Mouse (Mus musculus): Measurements from ENCODE around the gene Gata1. TPM values are rescaled to one million over a fixed set of nuclear protein-coding genes. Genes with fewer than 3 reads are reported as not detected.

The Gata1 gene
- total and polyA plus RNA-seq, 3 experiments: 128 to 496 (median 385) TPM

GRCm38 (mm10) chrX:7963829-7964626, 13.8 kb downstream of the Gata1 start:
- Histone ChIP-seq H3K36me3 (ENCODE audit: control insufficient read depth in 1 of 2, insufficient read depth in 2 of 2, low read length in 2 of 2) (peaks cover 11 to 29% of the 10 kb centered on the region in 2 experiments), H3K27me3 (ENCODE audit: control insufficient read depth in 1 of 2, insufficient read depth in 2 of 2, low read length in 2 of 2) (no peaks in the 10 kb centered on the region), H3K9me3 (replicated peaks; ENCODE audit: insufficient read depth, low read length) (no peaks in the 10 kb centered on the region), H3K79me2 (ENCODE audit: control insufficient read depth, insufficient read depth, low read length, poor library complexity) (peaks cover 47% of the 10 kb centered on the region), H3K9ac (ENCODE audit: control insufficient read depth, low read depth, low read length, poor library complexity, severe bottlenecking) (peak overlapping the region; percentile 84), H3K4me1 (ENCODE audit: control insufficient read depth in 1 of 2, insufficient read depth in 2 of 2, low read length in 2 of 2) (peaks cover 4 to 28% of the 10 kb centered on the region in 2 experiments), H3K4me3 (ENCODE audit: control insufficient read depth in 1 of 2, insufficient read depth in 1 of 2, low read depth in 2 of 2, low read length in 2 of 2) (peak overlapping the region; percentile 66 to 97), H3K27ac (ENCODE audit: control insufficient read depth, low read depth, low read length) (peak overlapping the region; percentile 96)
- TF ChIP-seq UBTF (IDR thresholded peaks at IDR 0.05; ENCODE audit: borderline replicate concordance, insufficient read depth, low read depth, low read length): peak; percentile 71; the same call in 1 of the 2 replicates
- no peak for TF ChIP-seq RCOR1 (IDR thresholded peaks at IDR 0.05; ENCODE audit: low read depth, low read length)
- TF ChIP-seq TBP (IDR thresholded peaks at IDR 0.05; ENCODE audit: low read depth, low read length): peak; percentile 81
- TF ChIP-seq EP300 (IDR thresholded peaks at IDR 0.05; ENCODE audit: low read depth in 1 of 2, low read length in 2 of 2): no peak
- peak; percentile 90 for TF ChIP-seq GATA1 (IDR thresholded peaks at IDR 0.05; ENCODE audit: low read depth, low read length)
- no peak for TF ChIP-seq MAX (IDR thresholded peaks at IDR 0.05; ENCODE audit: low read length)
- TF ChIP-seq POLR2A (IDR thresholded peaks at IDR 0.05; ENCODE audit: control insufficient read depth in 1 of 2, insufficient read depth in 1 of 2, low read depth in 1 of 2, low read length in 2 of 2, poor library complexity in 1 of 2): peak in 1 of 2 experiments; percentile 75; a peak in 2 of 4 replicates
- TF ChIP-seq MYC (IDR thresholded peaks at IDR 0.05; ENCODE audit: low read depth, low read length): no peak
- TF ChIP-seq USF2 (IDR thresholded peaks at IDR 0.05; ENCODE audit: borderline replicate concordance in 1 of 2, insufficient read depth in 1 of 2, low read depth in 1 of 2, low read length in 2 of 2): no peak
- TF ChIP-seq USF1 (IDR thresholded peaks at IDR 0.05; ENCODE audit: low read depth, low read length): no peak
- TF ChIP-seq TAL1 (IDR thresholded peaks at IDR 0.05; ENCODE audit: low read length): no peak; the same call in 1 of the 2 replicates
- TF ChIP-seq E2F4 (IDR thresholded peaks at IDR 0.05; ENCODE audit: borderline replicate concordance, low read depth, low read length): no peak
- peak; percentile 95 for DNase-seq (ENCODE audit: low read depth, low spot score)

- peaks cover 3 to 12% of the 10 kb centered on the region in 2 experiments for H3K4me1 ChIP-seq (ENCODE audit: control insufficient read depth in 1 of 2, insufficient read depth in 2 of 2, low read length in 2 of 2)
- peaks cover 10% of the 10 kb centered on the region for H3K79me2 ChIP-seq (ENCODE audit: control insufficient read depth, insufficient read depth, low read length, poor library complexity)
- TF ChIP-seq POLR2AphosphoS5 (IDR thresholded peaks at IDR 0.05; ENCODE audit: borderline replicate concordance, low read depth, low read length) (peak; percentile 95), POLR2AphosphoS2 (IDR thresholded peaks at IDR 0.05; ENCODE audit: low read length) (no peak)
- H3K27me3 ChIP-seq (ENCODE audit: control insufficient read depth in 1 of 2, insufficient read depth in 2 of 2, low read length in 2 of 2): no peaks in the 10 kb centered on the region
- no peak for DNase-seq (ENCODE audit: low read depth, low spot score)
- H3K27ac ChIP-seq (ENCODE audit: control insufficient read depth, low read depth, low read length): no peak overlapping the region
- no peaks in the 10 kb centered on the region for H3K9me3 ChIP-seq (replicated peaks; ENCODE audit: insufficient read depth, low read length)
- no peak overlapping the region for H3K4me3 ChIP-seq (ENCODE audit: control insufficient read depth in 1 of 2, insufficient read depth in 1 of 2, low read depth in 2 of 2, low read length in 2 of 2)
- peaks cover 12 to 17% of the 10 kb centered on the region in 2 experiments for H3K36me3 ChIP-seq (ENCODE audit: control insufficient read depth in 1 of 2, insufficient read depth in 2 of 2, low read length in 2 of 2)
- no peak overlapping the region for H3K9ac ChIP-seq (ENCODE audit: control insufficient read depth, low read depth, low read length, poor library complexity, severe bottlenecking)
These were observed 19.0 kb downstream of the Gata1 start for GRCm38 (mm10) chrX:7958868-7959267.

Measured in MEL (cell line).